Mouse (Mus musculus) G1E (cell line): ENCODE measurements around the gene Mast3.

Source experiments
- CTCF ChIP-seq: IDR thresholded peaks from 2 replicates; pipeline ENCODE4 v1.5.1; 2012; ENCODE audit warnings: low read depth, low read length, inconsistent platforms, mixed read lengths
- GATA1 ChIP-seq: IDR thresholded peaks from 2 replicates; pipeline ENCODE4 v1.6.1; 2012; ENCODE audit warnings: borderline replicate concordance, low read length, inconsistent platforms, mixed read lengths
- POLR2AphosphoS5 ChIP-seq: IDR thresholded peaks from 2 replicates; pipeline ENCODE4 v1.6.1; 2012; ENCODE audit warnings: low read depth, low read length, inconsistent platforms; ENCODE audit not compliant: insufficient replicate concordance
- TAL1 ChIP-seq: conservative IDR thresholded peaks from 2 replicates; pipeline ENCODE4 v1.6.1; 2012; ENCODE audit warnings: low read depth, low read length, inconsistent platforms, mixed read lengths

DNA sequence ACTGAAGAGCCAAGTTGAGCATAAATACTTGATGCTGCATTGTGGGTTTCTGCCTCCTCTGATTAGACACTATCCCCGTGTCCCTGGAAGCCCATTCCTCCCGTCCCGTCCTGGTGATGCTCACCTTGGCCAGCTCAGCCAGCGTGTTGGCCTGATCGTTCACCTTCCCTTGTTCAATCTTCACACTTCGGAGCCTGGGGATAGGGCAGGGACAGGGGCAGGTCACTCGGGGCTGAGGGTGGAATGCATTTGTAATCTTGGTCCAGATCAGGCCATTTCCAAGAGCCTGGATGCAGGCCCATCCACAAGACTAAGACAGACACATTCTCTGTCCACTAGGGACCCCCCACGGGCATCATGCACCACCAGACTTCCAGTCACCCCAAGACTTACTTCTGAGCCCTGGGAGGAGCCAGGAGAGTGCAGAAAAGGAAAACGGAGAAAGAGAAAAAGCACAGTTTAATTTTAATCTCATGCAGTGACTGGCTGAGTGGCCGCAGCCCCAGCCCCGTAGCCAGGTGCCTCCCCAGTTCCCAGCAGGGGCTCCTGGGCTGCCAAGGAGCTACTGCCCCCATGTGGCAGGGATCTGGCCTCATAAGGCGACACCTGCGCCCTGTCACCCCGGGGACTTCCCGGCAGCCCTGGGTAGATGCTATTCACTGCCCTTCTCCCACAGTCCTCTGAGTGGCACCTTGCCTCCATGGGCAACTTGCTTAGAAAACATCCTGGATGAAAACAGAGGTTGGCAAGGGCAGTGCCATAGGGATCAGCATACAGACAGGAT, 41.7 kb upstream of the Mast3 start:
- TF ChIP-seq CTCF: no peak
- TF ChIP-seq GATA1: no peak
- TF ChIP-seq TAL1: no peak
- no peak for TF ChIP-seq POLR2AphosphoS5
